Mouse (Mus musculus) liver, embryonic 11.5 days (tissue): ENCODE results near the gene Tmem200b. TPM values are rescaled to one million over a fixed set of nuclear protein-coding genes. Genes with fewer than 3 reads are reported as not detected.

ENCODE experiments used
- ATAC-seq: fragments of 200-750 bp; cut with Nextera tagmentation; replicated peaks from 2 replicates; pipeline ENCODE4 v1.8.0; 2017; ENCODE audit warnings: moderate number of reproducible peaks, mild to moderate bottlenecking, moderate TSS enrichment, moderate library complexity; ENCODE audit not compliant: low FRiP score
- DNase-seq: peaks from one replicate; pipeline ENCODE4 v3.0.0-alpha.2; 2017; ENCODE audit warnings: low spot score
- H3K27ac ChIP-seq: fragments of 300-500 bp; sonication (generic); 2 replicates; pipeline ENCODE4 v1.5.1; 2014; ENCODE audit warnings: mild to moderate bottlenecking, low read depth, low read length, control low read depth
- H3K27me3 ChIP-seq: fragments of 300-500 bp; sonication (generic); replicated peaks from 2 replicates; pipeline ENCODE4 v1.6.1; 2014; ENCODE audit warnings: low read length, mixed read lengths; ENCODE audit not compliant: control insufficient read depth, insufficient read depth
- H3K36me3 ChIP-seq: fragments of 300-500 bp; sonication (generic); 2 replicates; pipeline ENCODE4 v1.6.1; 2014; ENCODE audit warnings: mild to moderate bottlenecking, low read length, moderate library complexity, mixed read lengths; ENCODE audit not compliant: control insufficient read depth, insufficient read depth
- H3K4me1 ChIP-seq: fragments of 300-500 bp; sonication (generic); replicated peaks from 2 replicates; pipeline ENCODE4 v1.6.1; 2014; ENCODE audit warnings: low read length, mixed read lengths; ENCODE audit not compliant: control insufficient read depth, insufficient read depth
- H3K4me2 ChIP-seq: fragments of 300-500 bp; sonication (generic); 2 replicates; pipeline ENCODE4 v1.6.1; 2014; ENCODE audit warnings: mild to moderate bottlenecking, control low read depth, moderate library complexity
- H3K4me3 ChIP-seq: fragments of 300-500 bp; sonication (generic); 2 replicates; pipeline ENCODE4 v1.5.1; 2014; ENCODE audit warnings: low read depth, low read length, control low read depth
- H3K9ac ChIP-seq: fragments of 300-500 bp; sonication (generic); 2 replicates; pipeline ENCODE4 v1.6.1; 2014; ENCODE audit warnings: low read depth, low read length, control low read depth
- H3K9me3 ChIP-seq: fragments of 300-500 bp; sonication (generic); 2 replicates; pipeline ENCODE4 v1.6.1; 2016; ENCODE audit warnings: low read length, inconsistent platforms, mixed read lengths; ENCODE audit not compliant: control insufficient read depth
- WGBS: fragments of 180-500 bp; shearing (Covaris S2); extraction: QIAGEN DNeasy Blood & Tissue Kit; methylation state at CpG from one replicate; pipeline ENCODE4 v1.1.7; 2014; 5-methylcytosine and 5-hydroxymethylcytosine counted together
- polyA plus RNA-seq: library from polyadenylated mRNA; unstranded; fragments of >200 nt; fragmentation: Nextera tagmentation; extraction: Ambion mirVana; gene quantifications from 2 replicates; pipeline ENCODE4 v1.2.1, GENCODE M21; 2014

Tmem200b gene
- polyA plus RNA-seq, 1 experiment from 2014 or later: 1.2 TPM

DNA sequence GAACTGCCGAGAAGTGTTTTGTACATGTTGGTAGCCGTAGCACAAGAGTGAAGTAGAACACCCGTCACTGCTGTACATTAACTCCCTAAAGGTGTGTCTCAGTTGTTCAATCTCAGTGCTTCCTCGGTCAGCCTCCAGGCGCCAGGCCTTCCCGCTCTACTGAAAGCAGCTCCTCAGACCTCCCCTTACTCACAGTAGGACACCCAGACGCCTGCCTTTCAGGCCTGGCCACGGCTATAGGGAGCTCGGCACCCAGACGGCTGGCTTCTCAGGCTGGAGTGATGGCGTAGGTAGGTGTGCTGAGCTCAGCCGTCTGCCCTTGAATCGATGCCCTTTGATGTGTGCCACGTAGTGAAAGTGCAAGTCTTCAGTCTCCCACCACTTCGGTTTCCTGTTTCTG is 20.5 kb upstream of the Tmem200b start:
- Histone ChIP-seq H3K9ac (no peak overlapping the region), H3K4me3 (no peak overlapping the region), H3K4me1 (no peaks in the 10 kb centered on the region), H3K4me2 (no peak overlapping the region), H3K27ac (no peak overlapping the region), H3K9me3 (no peaks in the 10 kb centered on the region), H3K27me3 (no peaks in the 10 kb centered on the region), H3K36me3 (peaks cover 48% of the 10 kb centered on the region)
- no peak for DNase-seq
- 91% methylated on average over 15 of the region's 15 CpGs for WGBS
- no peak for ATAC-seq

DNA sequence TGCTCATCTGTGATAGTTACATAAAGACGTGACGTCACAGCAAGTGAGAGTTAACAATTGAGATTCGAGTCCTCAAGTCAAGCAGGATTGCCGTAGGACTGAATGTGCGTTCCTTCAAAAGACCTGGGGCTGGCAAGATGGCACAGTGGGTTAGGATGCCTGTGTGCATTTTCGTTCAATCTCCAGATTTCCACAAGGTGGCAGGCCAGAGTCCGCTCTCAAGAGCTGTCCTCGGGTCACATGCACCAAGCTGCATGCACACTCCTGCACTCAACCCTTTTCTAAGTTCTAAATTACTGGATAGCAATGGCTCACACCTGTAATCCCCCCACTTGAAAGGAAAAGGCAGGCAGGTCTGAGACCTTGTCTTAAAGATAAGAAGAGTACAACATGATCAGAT is 17.1 kb upstream of the Tmem200b start:
- H3K4me2 ChIP-seq: no peak overlapping the region
- peaks cover 29% of the 10 kb centered on the region for H3K36me3 ChIP-seq
- ATAC-seq (no peak), DNase-seq (no peak)
- no peaks in the 10 kb centered on the region for H3K4me1 ChIP-seq
- no peaks in the 10 kb centered on the region for H3K9me3 ChIP-seq
- no peak overlapping the region for H3K4me3 ChIP-seq
- WGBS: 65% methylated on average over 8 of the region's 8 CpGs
- no peaks in the 10 kb centered on the region for H3K27me3 ChIP-seq
- no peak overlapping the region for H3K27ac ChIP-seq
- no peak overlapping the region for H3K9ac ChIP-seq

DNA sequence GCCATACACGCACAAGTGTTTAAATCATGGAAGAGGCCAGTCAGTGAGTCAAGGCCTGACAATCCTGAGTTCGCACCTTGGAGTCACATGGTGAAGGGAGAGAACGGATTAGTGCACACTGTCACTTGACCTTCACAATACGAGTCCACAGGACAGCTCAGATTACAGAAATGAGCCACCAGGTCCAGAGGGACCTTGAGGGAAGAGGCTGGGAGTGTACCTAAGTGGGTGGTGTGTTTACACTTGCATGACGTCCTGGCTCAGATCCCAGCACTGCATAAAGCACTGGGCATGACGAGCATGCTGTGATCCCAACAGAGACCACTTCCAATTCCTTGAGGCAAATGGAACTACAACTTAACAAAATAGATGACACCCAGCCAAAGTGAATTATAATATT is 15.1 kb upstream of the Tmem200b start:
- H3K27me3 ChIP-seq: no peaks in the 10 kb centered on the region
- no peak overlapping the region for H3K4me3 ChIP-seq
- H3K4me2 ChIP-seq: no peak overlapping the region
- WGBS: 73% methylated on average over 6 of the region's 6 CpGs
- no peak overlapping the region for H3K27ac ChIP-seq
- DNase-seq (no peak), ATAC-seq (no peak)
- peaks cover 10% of the 10 kb centered on the region for H3K4me1 ChIP-seq
- no peaks in the 10 kb centered on the region for H3K9me3 ChIP-seq
- H3K9ac ChIP-seq: no peak overlapping the region
- peaks cover 10% of the 10 kb centered on the region for H3K36me3 ChIP-seq

DNA sequence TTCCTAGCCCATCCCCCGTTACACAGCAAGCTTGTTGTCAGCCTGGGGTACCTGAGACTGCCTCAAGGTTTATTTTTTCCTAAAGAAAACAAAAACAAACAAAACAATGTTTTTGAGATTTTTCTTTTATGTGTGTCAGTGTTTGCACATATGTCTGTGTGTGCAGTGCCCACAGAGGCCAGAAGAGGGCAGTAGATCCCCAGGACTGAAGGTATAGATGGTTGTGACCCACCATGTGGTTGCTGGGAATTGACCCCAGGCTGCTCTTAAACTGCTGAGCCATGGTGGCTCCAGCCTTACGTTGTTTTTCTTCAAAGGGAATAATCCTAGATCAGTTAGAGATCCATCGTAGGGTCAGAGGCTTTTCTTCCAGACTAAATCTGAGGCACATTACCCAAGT is 13.7 kb upstream of the Tmem200b start:
- no peak for ATAC-seq
- no peaks in the 10 kb centered on the region for H3K9me3 ChIP-seq
- H3K4me2 ChIP-seq: no peak overlapping the region
- peaks cover 3% of the 10 kb centered on the region; the same call in 1 of the 2 replicates for H3K36me3 ChIP-seq
- no peak overlapping the region for H3K4me3 ChIP-seq
- no peak overlapping the region for H3K27ac ChIP-seq
- no peak overlapping the region for H3K9ac ChIP-seq
- peaks cover 13% of the 10 kb centered on the region for H3K27me3 ChIP-seq
- peaks cover 10% of the 10 kb centered on the region for H3K4me1 ChIP-seq
- no peak for DNase-seq
- 92% methylated on average over 3 of the region's 3 CpGs for WGBS

DNA sequence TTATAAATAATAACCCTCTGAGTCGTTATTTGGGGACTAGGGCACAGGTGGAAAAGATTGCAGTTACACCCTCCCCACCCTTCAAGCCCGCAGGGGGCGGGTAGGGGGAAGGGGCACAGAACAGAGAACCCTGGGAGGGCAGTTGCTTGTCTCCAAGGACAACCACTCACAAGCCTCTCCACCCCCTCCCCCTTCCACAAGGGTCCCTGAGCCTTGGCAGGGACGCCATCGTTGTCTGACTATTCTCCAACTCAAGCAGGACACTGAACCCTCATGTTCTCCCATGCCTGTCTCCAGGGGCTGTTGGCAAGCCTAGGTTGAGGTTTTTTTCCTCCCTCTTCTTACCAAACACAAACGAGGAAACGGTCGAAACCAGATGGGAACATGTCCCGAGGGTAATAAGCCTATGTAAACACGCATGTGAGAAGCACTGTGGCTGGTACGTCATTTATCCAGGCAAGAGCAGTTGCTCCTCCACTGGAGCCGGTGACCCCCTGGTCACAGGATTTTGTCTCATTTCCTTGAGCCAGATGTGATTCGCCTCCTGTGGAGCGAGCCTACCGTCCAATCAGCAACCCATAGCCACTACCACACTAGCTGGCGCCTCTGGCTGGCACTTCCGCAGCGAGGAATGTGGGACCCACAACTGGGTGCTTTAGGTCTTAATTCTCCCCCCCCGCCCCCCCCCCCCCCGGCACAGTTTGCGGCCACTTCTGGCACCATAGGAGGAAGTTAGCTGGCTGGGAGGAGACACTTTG is 11.2 kb upstream of the Tmem200b start:
- Histone ChIP-seq H3K4me2 (peak overlapping the region; percentile 48), H3K4me1 (peaks cover 13% of the 10 kb centered on the region), H3K9ac (no peak overlapping the region), H3K27me3 (peaks cover 38% of the 10 kb centered on the region), H3K4me3 (no peak overlapping the region), H3K9me3 (no peaks in the 10 kb centered on the region), H3K27ac (no peak overlapping the region), H3K36me3 (no peaks in the 10 kb centered on the region)
- DNase-seq: no peak
- WGBS: 16% methylated on average over 20 of the region's 21 CpGs
- no peak for ATAC-seq

DNA sequence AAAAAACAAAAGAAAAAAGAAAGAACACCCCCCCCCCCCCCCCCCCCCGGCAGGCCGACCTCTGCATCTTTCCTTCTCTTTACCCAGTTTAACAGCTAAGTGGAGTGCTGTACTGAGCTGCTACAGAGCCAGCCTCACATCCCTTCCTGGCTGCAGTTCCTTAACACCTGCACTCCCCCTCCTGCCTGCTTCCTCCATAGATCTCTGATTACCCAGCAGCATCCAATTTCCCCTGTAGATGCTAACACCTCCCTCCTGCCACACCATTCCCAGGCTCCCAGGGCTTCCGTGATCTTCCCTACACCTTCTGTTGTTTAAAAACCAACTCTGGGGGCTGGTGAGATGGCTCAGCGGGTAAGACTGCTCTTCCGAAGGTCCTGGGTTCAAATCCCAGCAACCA is 10.1 kb upstream of the Tmem200b start:
- H3K27me3 ChIP-seq: peaks cover 49% of the 10 kb centered on the region
- H3K9ac ChIP-seq: no peak overlapping the region
- 52% methylated on average over 3 of the region's 5 CpGs for WGBS
- H3K36me3 ChIP-seq: no peaks in the 10 kb centered on the region
- no peaks in the 10 kb centered on the region for H3K9me3 ChIP-seq
- H3K27ac ChIP-seq: no peak overlapping the region
- no peak for ATAC-seq
- peaks cover 15% of the 10 kb centered on the region for H3K4me1 ChIP-seq
- no peak for DNase-seq
- H3K4me3 ChIP-seq: no peak overlapping the region
- H3K4me2 ChIP-seq: no peak overlapping the region

DNA sequence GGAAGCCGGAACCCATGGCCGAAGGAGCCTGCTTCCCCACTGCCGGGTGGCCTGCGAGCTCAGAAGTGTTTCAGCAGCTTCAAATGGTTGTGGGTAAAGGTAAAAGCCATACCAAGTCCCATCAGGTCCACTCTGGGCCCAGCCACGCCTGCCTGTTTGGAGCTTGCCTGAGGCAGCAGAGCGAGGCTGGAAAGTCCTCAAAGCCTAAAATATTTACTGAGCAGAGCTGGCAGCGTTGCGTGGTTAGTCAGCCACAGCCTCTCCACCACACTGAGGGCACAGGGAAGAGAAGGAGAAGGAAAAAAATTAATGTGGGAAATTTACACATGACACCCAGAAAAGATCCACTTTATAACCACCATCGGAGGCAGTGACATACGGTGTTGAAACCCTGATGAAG is 8.0 kb upstream of the Tmem200b start:
- no peak for DNase-seq
- Histone ChIP-seq H3K4me2 (no peak overlapping the region), H3K9ac (no peak overlapping the region), H3K4me1 (peaks cover 19% of the 10 kb centered on the region), H3K27me3 (peaks cover 67% of the 10 kb centered on the region), H3K27ac (no peak overlapping the region), H3K4me3 (no peak overlapping the region), H3K36me3 (no peaks in the 10 kb centered on the region), H3K9me3 (no peaks in the 10 kb centered on the region)
- 48% methylated on average over 10 of the region's 10 CpGs for WGBS
- no peak for ATAC-seq

DNA sequence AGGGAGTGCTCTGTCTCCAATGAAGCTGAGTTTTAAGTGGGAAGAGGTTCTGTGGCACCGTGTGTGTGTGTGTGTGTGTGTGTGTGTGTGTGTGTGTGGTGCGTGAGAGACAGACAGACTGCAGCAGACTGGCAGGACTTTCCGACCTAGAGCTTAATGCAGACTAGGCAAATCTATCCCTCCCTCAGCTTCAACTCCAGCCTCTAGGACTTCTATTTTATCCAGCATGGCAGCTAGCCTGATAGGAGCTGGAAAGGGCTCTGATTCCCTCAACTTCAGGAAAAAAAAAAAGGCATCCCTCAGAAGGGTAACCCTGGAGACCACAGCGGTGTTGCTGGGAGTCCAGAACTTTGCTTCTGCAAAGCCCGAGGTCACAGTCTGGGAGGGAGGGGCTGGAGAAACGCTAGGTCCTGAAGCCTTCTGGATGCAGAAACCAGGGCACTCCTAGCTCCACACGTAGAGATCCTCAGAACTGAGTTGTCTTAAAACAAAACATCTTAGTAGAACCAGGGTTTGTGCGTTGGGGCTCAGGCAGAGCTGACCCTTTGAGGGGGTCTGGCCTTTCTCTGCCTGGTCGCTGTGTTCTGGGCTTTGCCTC is 7.4 kb upstream of the Tmem200b start:
- no peak overlapping the region for H3K9ac ChIP-seq
- ATAC-seq: no peak
- H3K4me3 ChIP-seq: no peak overlapping the region
- no peak overlapping the region for H3K27ac ChIP-seq
- no peak for DNase-seq
- WGBS: 13% methylated on average over 9 of the region's 9 CpGs
- H3K36me3 ChIP-seq: no peaks in the 10 kb centered on the region
- no peak overlapping the region for H3K4me2 ChIP-seq
- peaks cover 73% of the 10 kb centered on the region for H3K27me3 ChIP-seq
- H3K9me3 ChIP-seq: no peaks in the 10 kb centered on the region
- H3K4me1 ChIP-seq: peaks cover 25% of the 10 kb centered on the region
